Mouse (Mus musculus) testis, postnatal 14 days (tissue): ENCODE data around the gene Zpr1.
"Not testable (repeated sequence)": the region's sequence is repeated elsewhere in the genome, so short reads cannot be mapped to it uniquely, and the experiment has no call there.

Experiments used
- DNase-seq: peaks from one replicate; pipeline ENCODE4 v3.0.0; 2021; ENCODE audit warnings: low spot score

Gene Zpr1

GRCm38 (mm10) chr9:46261131-46261530 lies 11.7 kb upstream of the Zpr1 start:
- DNase-seq: no peak

GRCm38 (mm10) chr9:46268343-46268873 lies 4.5 kb upstream of the Zpr1 start, which contains the start of gene Apoa5:
Apoa5 (plus strand) TSS chr9:46268633.
- no peak for DNase-seq

- DNase-seq: no peak
Measured at GRCm38 (mm10) chr9:46269125-46269524, 3.7 kb upstream of the Zpr1 start.

DNA sequence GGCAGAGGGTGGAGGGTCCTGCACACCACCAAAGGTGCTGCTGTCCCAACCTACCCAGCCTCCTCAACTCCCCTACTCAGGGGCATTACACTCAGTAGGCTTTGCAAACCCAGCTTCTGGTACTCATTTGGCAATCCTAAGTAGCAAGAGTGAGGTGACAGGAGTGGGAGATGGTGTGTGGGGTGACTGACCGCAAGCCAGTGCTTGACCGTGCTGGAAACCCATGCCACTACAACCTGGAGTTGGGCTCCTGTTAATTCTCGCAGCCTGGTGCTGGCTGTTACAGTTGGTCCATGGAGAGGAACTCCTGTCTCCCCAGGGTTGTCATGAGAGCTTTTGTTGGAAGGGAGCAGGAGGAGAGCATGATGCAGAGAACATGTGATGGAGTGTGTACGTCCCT lies 2.1 kb upstream of the Zpr1 start:
- DNase-seq: no peak

GRCm38 (mm10) chr9:46272070-46272469 lies 794 bp upstream of the Zpr1 start:
- DNase-seq: no peak

- no peak for DNase-seq
Measured at GRCm38 (mm10) chr9:46274494-46274893, 1.6 kb downstream of the Zpr1 start.

GRCm38 (mm10) chr9:46282631-46283436 lies 10.0 kb downstream of the Zpr1 start, which contains the start of gene Bud13:
Bud13 (plus strand) TSS chr9:46283008.
- DNase-seq: peak; percentile 93

GRCm38 (mm10) chr9:46298381-46298780 lies 25.5 kb downstream of the Zpr1 start:
- DNase-seq: no peak

GRCm38 (mm10) chr9:46302142-46302541 lies 29.3 kb downstream of the Zpr1 start:
- peak; percentile 38 for DNase-seq

GRCm38 (mm10) chr9:46309121-46309520 lies 36.3 kb downstream of the Zpr1 start:
- no peak for DNase-seq

DNA sequence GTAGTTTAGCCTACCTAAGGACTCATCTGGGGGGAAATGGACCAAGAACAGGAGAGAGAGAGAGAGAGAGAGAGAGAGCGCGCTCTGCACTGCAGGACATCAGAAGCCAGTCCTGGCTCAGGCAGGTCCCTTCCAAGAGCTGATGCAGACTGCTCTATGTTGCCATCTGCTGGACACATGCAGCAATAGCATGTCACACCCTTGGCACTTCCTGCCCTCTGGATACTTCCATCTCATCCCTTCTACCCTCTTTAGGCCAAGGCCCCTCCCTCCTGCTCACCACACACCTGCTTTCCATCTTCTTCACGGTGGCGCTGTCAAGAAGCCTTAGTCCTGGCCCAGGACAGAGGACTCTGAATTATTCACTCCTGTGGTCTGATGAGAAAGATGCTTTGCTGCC lies 41.6 kb downstream of the Zpr1 start:
- peak; percentile 27 for DNase-seq

DNA sequence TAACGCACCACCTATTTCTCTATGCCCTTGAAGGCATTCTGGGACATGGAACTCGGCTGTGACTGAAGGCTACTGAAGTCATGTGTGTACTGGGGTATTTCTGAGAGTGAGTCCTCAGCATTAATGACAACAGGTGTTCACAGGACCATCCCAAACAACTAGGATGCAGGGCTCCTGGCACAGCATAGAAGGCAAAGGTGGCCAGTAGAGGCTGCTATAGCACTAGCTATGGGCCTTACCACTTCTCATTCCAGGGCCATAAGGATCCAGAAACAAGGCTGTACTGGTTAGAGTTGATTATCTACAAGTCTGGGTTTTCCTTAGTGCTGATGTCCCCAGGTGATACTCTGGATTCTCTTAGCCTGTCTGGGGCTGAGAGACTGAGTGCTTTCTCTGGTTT lies 42.1 kb downstream of the Zpr1 start:
- DNase-seq: no peak

DNA sequence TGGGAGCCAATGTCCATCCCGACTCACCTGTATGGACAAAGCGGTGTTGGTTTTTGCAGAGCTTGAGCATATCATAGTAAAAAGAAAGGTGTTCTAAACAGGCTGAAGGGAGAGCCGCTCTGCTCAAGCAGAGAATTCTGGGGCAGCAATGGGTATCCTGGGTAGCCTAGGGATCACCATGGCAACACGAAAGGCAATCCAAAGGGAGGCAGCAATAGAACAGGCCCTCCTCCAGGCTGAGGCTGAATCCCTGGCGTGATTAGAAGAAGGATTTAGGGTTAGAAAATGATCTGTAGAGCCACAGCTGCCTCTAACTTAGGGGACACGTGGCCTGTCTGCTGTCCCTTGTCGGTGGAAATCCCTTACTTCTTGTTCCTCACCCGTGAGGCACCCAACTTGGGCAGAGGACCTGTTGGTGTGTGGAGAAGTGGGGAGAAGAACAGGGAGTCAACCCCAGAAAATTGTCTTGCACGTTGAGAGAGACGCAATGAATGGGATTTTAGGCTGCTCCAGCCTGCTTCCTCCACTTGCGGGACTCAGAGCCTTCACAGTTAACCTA lies 43.0 kb downstream of the Zpr1 start:
- DNase-seq: no peak

- no peak for DNase-seq
Measured at GRCm38 (mm10) chr9:46316388-46316787, 43.5 kb downstream of the Zpr1 start.

GRCm38 (mm10) chr9:46316909-46317308 lies 44.0 kb downstream of the Zpr1 start:
- DNase-seq: no peak

DNA sequence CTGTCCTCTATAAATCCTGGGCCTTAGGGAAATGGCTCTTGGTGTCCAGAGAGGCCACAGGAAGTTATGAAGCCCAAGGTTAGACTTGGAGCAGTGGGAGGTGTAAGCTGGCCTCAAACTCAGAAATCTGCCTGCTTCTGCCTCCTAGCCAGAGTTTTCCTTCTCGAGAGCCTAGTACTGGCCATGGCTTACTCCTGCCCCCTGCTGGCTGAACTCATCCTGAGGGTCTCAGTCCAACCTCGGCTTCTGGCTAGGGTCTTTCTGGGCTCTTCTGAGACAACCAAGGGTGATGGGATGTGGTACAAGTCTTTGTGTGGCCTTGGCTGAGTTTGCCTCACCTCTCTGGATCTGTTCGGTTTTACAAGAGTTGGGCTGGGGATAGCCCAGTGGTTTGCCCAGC lies 45.1 kb downstream of the Zpr1 start:
- no peak for DNase-seq

DNA sequence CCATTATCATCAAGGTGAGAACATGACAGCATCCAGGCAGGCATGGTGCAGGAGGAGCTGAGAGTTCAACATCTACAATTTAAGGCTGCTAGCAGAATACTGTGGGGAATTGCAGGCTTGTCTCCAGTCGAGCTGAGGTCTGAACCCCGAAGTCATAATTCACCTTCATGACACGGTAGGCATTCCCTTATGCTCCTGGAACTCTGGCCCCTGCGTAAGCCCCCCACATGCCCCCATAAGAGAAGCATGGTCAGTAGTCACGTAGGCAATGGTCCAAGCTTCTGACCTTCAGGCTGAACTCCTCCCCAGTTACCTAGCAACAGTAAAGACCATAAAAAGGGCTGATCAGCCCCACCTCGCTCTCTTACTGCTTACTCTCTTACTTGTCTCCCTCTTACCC lies 47.0 kb downstream of the Zpr1 start, which contains the start of gene 4931429L15Rik:
Gene 4931429L15Rik (minus strand): TSS at position 101 of the 400 bp plus-strand sequence.
- not testable (repeated sequence) for DNase-seq

DNA sequence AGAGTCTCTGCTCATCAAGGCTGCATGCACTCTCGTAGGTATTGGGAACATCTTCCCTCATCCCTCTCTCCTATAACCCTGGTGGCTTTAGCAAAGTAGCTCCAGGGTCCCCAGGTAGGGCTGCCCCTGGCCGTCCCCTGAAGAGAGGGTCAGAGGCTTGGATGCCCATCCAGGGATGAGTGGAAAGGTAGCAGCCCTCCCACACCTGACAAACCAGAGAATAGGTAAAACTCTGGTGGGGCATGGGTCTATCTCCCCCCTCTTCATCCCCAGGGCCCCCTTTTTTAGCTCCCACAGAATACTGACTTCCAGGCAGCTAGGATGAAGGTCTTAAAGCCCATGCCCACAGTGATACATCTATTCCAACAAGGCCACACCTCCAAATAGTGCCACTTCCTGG lies 47.6 kb downstream of the Zpr1 start:
- no peak for DNase-seq

DNA sequence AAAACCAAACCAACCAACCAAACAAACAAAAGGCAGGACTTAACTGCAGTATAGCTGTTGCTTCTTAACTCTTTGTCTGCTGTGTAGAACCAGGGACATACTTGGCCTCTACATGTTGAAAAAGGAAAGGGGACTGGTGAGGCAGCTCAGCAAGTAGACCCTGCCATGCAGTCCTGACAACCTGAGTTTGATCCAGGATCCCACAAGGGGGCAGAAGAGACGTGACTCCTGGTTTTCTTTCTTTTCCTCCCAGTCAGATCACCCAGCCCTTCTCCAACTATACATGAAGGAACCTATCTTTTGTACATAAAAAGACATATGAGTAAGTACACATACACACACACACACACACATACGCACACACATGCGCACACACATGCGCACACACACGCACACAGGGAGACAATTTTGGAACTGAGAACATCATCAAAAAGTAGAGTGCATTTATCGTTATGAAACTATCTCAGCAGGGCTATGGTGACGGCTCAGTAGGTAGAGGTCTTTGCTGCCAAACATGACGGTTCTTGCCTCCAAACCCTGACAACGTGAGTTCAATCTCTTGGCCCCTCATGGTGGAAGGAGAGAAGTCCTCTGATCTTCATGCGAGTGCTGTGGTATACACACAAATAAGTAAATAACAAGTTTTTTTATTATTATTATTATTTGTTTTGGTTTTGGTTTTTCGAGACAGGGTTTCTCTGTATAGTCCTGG lies 54.0 kb downstream of the Zpr1 start:
- DNase-seq: no peak

- DNase-seq: peak; percentile 70
Measured at GRCm38 (mm10) chr9:46327706-46328571, 55.1 kb downstream of the Zpr1 start.

DNA sequence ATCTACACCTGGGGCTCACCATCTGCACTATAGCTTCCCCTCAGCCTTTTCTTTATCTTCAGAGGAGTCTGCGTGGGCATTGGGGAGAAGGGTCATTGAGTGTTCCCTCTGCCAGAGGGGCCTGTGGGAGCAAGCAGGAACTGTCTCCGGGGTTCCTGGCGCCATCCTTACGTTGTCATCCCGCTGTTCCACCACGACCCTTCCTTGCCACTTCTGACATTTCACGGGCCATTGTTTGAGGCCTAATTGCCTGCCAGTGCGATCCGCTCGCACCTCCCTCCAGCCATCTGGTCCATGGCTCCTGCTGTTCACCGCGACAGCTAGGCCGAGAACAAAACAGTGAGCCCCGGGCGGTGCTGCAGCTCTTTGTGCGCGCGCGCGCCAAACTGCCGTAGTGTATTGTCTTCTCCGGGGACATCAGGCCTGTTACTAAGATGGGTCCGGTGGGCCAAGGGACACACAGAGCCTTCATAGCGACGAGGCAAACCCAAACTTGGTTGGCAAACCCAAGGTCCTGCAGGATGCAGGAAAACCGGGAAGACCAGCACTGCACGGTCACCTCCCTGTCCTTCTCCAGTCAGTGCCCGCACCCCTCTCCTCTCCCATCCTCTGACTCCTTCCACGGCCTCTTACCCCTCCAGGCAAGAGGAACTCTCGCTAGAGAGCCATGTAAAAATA lies 55.8 kb downstream of the Zpr1 start:
- DNase-seq: no peak
